Mouse (Mus musculus) heart, postnatal 14 days (tissue): ENCODE data around the gene Ppm1e. TPM values are rescaled to one million over a fixed set of nuclear protein-coding genes. Genes with fewer than 3 reads are reported as not detected.

Experiments used
- DNase-seq, 2 experiments: peaks; one replicate each; pipeline ENCODE4 v3.0.0; 2021 to 2022
- intact Hi-C: fragments of 180-260 bp; cut with DNase I; formaldehyde crosslinking; loops from one replicate; pipeline ENCODE4 v1.15.1; 2025
- total RNA-seq, 2 experiments: library from RNA; stranded (reverse); gene quantifications; 2 replicates each; pipeline ENCODE4 v1.2.3; 2021

Ppm1e gene
- total RNA-seq, 2 experiments from 2014 or later, result 12.0 to 14.7 TPM

GRCm38 (mm10) chr11:87259792-87260191 lies 99.0 kb downstream of the Ppm1e start:
- no peak for DNase-seq
- intact Hi-C loops, result no loop called here

DNA sequence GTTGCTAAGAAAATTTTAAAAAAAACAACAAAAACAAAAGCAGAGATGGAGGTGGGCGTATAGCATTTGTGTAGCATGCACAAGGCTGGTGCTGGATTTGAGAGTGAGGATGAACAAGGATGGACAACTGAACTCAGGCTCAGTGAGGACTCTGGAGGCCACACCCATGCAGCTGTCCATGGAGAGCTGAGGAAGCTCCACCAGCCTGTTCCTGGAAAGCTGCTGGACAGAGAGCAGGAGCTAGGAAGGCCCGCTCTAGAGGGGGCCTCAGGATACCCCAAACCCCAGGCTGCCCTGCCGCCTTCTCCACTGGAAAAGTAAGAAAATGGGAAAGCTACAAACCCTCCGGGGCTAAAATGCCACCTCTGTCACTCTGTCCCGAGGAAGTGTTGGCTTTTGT lies 101.5 kb downstream of the Ppm1e start:
- no peak for DNase-seq
- intact Hi-C loops, result loop anchor here (2.0 kb wide), 1 partner anchor 52 kb away; no protein-coding TSS in a partner anchor

GRCm38 (mm10) chr11:87254149-87254548 lies 104.7 kb downstream of the Ppm1e start:
- intact Hi-C loops, result no loop called here
- no peak for DNase-seq

DNA sequence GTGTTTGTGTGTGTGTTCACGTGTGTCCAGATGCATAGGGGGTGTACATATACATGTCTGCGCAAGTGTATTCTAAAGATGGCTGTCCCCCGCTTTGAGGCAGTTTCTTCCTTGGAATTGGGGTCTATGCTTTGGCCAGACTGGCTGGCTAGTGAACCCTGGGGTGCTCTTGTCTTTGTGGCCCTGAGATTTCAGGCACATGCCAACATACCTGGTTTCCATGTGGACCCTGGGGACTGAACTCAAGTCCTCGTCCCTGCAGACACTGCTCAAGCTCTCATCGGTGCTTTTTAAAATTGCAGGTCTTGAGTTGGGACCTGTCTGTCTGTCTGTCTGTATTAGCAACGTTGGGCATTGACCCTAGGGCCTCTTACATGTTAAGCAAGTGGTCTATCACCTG lies 105.5 kb downstream of the Ppm1e start:
- no peak for DNase-seq
- intact Hi-C loops, result no loop called here

DNA sequence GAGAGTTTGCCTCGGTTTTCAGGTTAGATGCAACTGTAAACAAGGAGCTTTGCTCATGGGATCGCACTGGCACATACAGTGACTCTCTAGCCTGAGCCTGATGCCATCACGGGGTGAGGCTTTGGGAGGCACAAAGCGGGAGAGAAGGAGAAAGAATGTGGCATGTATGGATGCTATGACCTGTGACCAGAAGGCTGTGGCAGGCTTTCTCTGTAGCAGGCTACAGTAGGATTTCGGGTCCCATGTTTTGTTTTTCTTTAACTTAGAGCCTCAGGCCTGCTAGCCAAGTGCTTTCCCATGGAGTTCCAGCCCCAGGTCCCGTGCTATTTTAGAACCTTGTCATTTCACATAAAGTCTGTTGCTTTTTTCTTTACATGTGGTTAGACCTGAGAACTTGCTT lies 108.7 kb downstream of the Ppm1e start:
- DNase-seq, result no peak
- intact Hi-C loops, result no loop called here

GRCm38 (mm10) chr11:87247494-87247866 lies 111.3 kb downstream of the Ppm1e start:
- no peak for DNase-seq
- intact Hi-C loops, result loop anchor here (5.0 kb wide), 1 partner anchor 110 kb away; the partner anchor contains the start of gene Ppm1e

GRCm38 (mm10) chr11:87246724-87247493 lies 111.9 kb downstream of the Ppm1e start:
- DNase-seq, result no peak
- intact Hi-C loops, result loop anchor here (5.0 kb wide), 1 partner anchor 110 kb away; the partner anchor contains the start of gene Ppm1e

DNA sequence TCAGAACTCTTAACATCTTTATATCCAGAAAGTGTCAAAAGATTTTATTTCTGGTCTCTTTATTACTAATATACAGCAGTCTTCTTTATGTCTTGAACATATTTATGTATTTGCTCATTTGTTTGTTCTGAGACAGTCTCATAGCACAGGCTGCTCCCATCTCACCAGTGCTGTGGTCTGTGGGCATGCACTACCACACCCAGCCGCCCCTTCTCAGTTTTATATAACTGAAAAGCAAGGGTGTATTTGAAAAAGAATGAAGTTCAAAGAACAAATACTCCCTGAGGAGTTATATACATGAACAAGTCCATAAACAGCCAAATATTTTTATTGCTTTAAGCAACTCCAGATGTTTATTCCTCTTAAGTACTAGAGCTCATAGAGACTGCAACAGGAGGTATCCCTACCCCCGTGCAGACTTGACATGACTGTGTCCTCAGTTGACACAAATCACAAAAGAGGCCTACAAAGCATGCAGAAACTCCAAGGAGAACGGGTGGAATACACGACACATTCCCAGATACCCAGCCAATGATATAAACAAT lies 112.6 kb downstream of the Ppm1e start:
- intact Hi-C loops, result loop anchor here (5.0 kb wide), 1 partner anchor 111 kb away; the partner anchor contains the start of gene Ppm1e
- DNase-seq, result no peak

DNA sequence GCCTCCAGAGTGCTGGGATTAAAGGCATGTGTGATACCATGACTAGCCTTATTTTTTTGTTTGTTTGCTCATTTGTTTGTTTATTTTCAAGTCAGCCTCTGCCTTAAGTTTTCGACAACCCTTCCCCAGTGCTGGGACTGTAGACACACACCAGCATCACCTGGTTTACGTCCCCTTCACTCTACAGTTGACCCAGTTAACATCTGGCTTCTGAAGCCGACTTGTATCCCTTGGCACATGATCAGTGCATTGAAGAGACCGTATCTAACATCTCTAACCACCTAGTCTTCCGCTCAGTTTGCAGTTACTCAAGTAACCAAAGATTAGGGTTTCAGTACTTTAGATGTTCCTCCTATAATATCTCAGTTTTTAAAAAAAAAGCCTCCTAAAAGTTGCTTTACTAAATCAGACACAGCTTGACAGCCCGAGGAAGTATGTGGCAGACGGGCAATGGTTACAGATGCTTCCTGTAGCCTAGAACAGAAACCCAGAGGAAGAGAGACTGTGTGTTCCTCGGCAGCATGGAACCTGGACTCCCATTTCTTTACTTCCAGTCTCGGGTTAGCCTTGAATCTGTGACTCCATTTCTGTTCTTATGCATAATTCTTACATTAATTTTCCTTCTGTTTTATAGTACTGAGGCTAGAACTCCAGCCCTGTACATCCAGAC lies 113.5 kb downstream of the Ppm1e start:
- no peak for DNase-seq
- intact Hi-C loops, result loop anchor here (5.0 kb wide), 1 partner anchor 112 kb away; the partner anchor contains the start of gene Ppm1e

DNA sequence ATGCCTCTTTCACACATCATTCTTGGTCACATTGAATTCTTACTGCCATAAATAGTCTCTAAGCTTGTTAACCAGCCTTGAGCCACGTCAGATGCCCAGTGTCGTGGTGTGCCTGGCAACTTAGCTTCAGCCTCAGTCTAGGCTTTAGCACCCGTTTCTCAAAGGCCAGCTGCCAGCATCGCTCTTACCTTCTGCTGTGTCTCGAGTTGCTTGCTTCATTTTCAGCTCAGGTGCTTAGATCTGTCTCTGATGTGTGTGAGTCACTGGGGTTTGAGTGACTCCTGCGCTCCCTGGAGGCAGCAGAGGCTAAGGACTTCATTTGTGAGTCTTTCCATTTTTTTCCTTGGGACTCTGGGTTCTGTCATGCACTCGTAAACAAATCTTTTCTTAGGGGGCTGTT lies 117.6 kb downstream of the Ppm1e start:
- intact Hi-C loops, result no loop called here
- DNase-seq, result no peak

GRCm38 (mm10) chr11:87240833-87241215 lies 118.0 kb downstream of the Ppm1e start:
- no peak for DNase-seq
- intact Hi-C loops, result no loop called here

DNA sequence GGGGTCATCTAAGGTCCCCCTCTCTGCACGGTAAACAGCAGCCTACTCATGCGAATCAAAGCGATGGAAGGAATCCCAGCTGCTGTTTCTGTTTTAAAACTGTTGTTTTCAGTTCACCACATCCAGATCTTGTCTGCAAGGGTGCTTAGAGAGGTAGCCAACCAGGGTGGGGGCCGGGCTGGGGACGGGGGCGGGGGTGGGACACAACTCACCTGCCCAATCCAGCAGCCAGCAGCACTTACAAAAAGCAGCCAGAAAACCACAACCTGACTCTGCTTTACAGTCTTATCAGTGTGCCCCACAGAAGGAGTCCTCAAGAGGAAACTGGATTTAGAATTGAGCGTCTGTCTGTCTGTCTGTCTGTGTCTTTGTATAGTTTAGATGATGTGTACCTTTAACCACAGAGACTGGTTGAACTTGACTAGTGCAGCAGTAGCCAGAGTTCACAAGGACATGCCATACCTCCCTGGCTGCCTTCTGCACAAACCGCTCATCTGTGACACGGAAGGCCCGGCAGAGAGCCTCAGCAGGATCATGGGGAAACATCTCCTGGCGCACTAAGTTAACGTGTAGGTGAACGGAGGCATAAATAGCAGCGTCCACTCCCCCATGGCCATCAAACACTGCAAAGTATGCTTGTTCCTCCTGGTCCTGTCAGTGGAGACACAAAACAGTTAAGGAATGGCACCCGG lies 118.5 kb downstream of the Ppm1e start:
- intact Hi-C loops, result no loop called here
- no peak for DNase-seq

DNA sequence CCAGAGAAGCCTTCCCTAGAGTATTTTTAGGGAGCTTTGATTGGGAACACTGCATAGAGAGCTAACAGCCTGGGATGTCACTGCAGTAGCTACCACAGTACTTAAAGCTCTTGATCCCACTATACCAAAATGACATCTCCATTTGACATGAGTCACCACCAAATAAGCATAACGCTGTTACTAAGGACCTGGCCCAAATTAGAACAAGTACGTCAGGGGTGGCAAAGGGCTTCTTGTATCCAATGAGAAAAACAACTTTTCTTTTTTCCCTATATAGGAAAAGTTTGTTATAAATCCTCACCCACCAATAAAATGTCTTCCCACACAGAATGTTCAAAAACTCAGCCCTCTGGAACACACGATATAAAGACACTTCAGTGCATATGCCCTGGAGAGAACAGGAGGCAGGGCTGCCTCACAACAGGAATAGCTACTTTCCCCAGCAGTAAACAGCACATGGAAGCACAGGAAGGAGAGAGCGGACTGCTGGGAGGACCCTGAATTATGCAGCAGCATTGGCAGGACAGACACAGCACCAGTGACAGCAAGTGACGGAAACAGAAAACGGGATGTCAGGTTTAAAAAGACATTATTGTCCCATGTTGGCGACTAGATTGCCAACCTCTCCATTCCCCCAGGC lies 119.8 kb downstream of the Ppm1e start:
- intact Hi-C loops, result no loop called here
- DNase-seq, result no peak

DNA sequence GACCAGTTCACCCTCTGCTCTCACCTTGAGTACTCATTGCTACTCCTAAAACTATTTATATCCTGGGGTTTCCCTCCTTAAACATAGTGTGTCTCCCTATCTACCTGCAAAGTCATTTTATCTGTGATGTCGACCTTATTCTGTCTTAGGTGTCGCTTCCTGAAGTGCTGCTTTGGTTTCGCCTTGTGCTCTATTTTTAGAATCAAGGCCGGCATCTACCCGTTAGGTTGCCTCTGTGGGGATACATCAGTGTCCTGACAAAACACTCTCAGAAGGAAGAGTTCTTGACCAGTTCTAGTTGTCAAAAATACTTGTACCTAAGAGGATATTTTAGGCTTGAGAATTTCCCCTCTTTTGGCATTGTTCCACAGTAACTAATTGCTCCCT lies 123.3 kb downstream of the Ppm1e start:
- DNase-seq, result no peak
- intact Hi-C loops, result no loop called here

- DNase-seq, result no peak
- intact Hi-C loops, result loop anchor here (5.0 kb wide), 1 partner anchor 87 kb away; no protein-coding TSS in a partner anchor
Measured at GRCm38 (mm10) chr11:87234743-87235485, 123.9 kb downstream of the Ppm1e start.

DNA sequence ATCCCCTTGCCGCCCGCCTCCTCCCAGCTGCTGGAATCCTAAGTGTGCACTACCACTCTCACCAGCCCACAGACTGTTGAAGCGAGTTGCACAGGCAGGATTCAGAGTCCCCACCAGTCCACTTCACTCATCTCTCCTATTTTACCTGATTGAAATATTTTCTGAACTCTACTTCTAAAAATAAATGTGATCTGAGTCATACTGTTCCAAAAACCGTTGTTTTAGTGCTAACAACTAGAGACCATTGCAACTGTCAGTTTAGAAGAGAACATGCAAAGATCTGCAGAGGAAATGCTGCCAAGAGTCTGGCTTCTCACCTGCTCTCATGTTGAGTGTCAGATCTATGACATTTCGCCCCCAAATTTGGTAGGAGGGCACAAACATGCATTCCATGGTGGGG lies 125.4 kb downstream of the Ppm1e start:
- DNase-seq, result no peak
- intact Hi-C loops, result loop anchor here (5.0 kb wide), 1 partner anchor 89 kb away; no protein-coding TSS in a partner anchor

- intact Hi-C loops, result no loop called here
- no peak for DNase-seq
Measured at GRCm38 (mm10) chr11:87227056-87227455, 131.8 kb downstream of the Ppm1e start.

GRCm38 (mm10) chr11:87222686-87223085 lies 136.1 kb downstream of the Ppm1e start:
- intact Hi-C loops, result no loop called here
- no peak for DNase-seq

DNA sequence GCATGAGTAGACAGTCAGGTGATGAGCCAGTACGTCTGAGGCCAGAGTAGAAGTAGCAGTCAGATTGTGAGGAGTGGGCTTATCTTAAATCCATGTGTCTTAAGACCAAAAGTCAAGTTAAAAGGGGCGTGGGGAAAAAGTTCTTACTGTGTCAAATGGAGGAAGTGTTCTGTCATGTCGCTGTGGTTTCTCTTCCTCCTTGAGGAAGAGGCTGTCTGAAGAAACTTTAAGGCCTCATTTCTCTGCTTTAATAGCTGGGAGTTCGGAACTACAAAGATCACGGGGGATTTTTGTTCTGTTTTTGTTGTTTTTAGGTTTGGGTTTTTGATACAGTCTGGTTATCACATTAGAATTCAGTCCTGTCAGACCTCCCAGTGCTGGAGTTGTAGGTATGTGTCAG lies 146.5 kb downstream of the Ppm1e start:
- DNase-seq, result no peak
- intact Hi-C loops, result no loop called here
